Mouse (Mus musculus) spleen, postnatal 36 days (tissue): Measurements from ENCODE around the gene Edem3.

Experiments used
- DNase-seq, 2 experiments: peaks; one replicate each; pipeline ENCODE4 v3.0.0; 2022; ENCODE audit warnings: low spot score in 2 of 2, mixed read lengths in 1 of 2

Gene Edem3

DNA sequence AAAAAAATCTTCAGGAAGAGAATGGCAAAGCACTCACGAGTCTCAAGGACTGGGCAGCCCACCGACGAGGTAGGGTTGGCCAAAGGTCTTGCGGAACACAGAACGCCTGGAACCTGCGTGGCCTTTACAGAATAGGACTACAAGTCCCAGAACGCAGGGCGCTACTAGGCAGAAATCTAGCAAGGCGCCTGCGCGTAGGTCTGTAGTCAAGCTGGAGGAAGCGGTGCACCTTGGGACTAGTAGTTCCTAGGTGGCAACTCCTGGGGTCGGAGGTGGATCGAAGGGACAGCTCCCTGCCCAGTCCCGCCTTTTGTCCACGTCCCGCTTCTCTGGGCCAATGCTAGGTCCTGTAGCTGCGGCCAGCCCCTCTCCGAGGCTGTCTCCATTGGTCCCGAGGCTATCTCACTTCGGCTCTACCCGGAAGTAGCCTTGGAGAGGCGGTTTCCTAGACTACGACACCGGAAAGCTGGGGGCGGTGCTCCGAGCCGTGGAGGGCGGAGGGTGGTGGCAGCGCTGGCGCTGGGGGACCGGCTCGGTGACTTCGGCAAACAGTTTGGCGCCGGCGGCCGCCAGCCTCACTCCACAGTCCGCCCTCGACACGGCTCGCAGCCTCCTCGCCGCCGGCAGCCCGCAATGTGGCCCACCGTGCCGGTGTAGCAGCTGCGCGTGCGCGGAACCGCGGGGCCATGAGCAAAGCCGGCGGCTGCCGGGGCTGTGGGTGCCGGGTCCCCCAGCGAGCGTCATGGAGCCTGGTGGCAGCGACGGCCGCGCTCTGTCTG lies at the start of gene Edem3:
TSS of gene Edem3 (plus strand) at position 491 of the 779 bp plus-strand sequence.
- DNase-seq: peak; percentile 99 to 100

GRCm38 (mm10) chr1:151705723-151706396 lies 49.3 kb upstream of the Edem3 start:
- peak; percentile 66 to 79 for DNase-seq

DNA sequence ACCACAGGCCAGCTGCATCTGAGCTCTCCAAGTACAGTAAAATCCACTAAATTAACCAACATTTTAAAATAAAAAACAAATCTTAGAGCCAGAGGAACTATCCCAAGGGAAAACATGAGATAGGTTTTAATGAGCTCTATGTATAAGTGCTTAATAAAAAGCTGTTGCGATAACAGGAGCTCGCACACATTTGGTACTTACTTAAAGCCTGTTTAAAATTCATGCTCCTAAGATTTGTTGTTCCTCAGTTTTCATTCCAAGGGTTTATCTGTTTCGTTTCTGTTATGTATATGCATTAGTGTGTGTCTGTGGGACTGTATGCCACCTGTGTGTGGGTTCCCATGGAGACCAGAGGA lies 48.8 kb upstream of the Edem3 start:
- no peak for DNase-seq

GRCm38 (mm10) chr1:151708966-151709733 lies 46.0 kb upstream of the Edem3 start:
- no peak for DNase-seq

GRCm38 (mm10) chr1:151709734-151710022 lies 45.5 kb upstream of the Edem3 start:
- no peak for DNase-seq

GRCm38 (mm10) chr1:151710424-151711055 lies 44.6 kb upstream of the Edem3 start:
- DNase-seq: no peak

GRCm38 (mm10) chr1:151711062-151711461 lies 44.1 kb upstream of the Edem3 start:
- no peak for DNase-seq

DNA sequence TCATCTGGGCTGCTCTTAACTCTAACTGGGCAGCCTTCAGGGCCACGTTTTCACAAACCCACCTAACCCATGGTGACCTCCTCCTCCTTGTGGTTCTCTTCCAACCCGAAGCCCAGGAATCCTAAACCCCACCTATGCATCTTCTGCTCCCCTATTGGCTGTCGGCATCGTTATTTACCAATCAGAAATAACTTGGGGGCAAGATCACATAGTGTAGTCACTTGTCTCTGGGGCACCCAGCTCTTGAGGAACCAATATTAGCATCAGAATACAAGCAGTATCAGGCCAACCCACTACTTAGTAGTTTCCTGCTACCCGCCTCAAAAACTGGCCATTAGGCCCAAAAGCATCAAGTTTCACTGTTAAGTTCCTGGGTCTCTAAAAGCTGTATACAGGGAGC lies 42.5 kb upstream of the Edem3 start:
- DNase-seq: no peak

DNA sequence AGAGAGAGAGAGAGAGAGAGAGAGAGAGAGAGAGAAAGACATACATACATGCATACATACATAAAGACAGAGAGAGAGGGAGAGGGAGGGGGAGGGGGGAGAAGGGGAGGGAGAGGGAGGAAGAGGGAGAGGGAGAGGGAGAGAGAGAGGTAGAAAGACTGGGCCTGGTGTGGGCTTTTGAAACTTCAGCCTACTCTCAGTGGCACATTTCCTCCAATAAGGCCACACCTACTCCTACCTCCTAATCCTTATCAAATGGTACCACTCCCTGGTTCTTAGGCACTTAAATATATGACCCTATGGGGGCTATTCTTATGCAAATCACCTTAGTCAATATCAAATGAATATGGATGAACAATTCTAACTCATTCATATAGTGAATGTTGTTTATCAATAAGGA lies 41.5 kb upstream of the Edem3 start:
- no peak for DNase-seq

GRCm38 (mm10) chr1:151716024-151716710 lies 39.0 kb upstream of the Edem3 start:
- peak in 1 of 2 experiments; percentile 28 for DNase-seq

DNA sequence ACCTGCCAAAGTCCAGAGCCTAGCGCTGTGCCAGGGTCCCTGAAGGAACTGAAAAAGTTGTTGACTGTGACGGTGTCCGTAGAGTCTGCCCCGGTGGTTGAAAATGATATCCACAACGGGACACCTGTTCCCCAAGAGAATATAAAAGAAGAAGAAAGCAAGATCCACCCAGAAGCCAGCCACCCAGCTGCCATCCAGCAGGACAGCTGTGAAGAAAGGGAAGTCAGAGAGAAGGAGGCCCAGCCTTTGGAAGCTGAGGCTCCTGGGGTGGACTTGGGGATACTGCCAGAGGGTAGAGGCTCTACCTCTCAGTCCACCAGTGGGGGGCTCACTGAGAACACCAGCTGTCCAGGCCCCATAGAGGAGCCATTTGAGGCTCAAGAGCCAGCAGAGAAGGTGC lies 37.5 kb upstream of the Edem3 start:
- DNase-seq: peak; percentile 55 to 63

DNA sequence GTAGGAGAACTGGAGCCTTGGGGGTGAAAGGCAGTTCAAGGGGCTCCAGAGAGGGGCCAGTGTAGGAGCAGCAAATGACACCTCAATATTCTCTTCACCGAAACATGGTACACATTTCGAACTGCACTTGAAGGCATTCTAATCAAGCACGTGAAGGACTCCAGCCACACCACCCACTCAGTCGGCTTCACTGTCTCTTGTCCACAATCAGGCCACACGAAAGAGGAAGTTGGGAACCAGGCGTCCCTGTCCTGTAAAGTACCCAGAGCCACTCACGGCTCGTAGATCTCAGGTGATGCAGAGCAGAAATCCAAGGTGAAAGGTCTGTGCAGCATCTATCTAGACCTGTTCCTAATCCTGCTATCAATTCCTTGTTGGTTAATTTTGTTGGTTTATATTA lies 36.6 kb upstream of the Edem3 start:
- DNase-seq: peak; percentile 45 to 53

GRCm38 (mm10) chr1:151719911-151720310 lies 35.3 kb upstream of the Edem3 start:
- DNase-seq: no peak

DNA sequence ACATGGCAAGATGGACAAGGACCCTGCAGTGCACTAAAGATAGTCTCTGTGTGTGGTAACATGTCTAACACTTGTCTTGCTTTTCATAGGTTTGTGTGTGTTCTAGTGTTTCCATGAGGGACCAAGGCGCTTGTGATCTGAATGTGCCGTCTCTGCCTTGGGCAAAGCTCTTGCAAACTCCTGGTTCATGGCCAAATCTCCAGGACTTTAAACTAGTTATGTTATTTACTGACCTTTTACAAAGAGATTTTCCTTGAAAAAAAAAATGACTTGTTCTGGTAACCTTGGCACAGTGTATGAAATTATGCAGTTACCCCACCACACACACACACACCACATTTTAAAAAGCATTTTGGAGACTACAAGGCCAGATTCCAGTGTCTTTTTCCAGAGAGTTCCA lies 34.6 kb upstream of the Edem3 start:
- DNase-seq: no peak

- no peak for DNase-seq
These were observed 33.7 kb upstream of the Edem3 start for GRCm38 (mm10) chr1:151721357-151721983.

DNA sequence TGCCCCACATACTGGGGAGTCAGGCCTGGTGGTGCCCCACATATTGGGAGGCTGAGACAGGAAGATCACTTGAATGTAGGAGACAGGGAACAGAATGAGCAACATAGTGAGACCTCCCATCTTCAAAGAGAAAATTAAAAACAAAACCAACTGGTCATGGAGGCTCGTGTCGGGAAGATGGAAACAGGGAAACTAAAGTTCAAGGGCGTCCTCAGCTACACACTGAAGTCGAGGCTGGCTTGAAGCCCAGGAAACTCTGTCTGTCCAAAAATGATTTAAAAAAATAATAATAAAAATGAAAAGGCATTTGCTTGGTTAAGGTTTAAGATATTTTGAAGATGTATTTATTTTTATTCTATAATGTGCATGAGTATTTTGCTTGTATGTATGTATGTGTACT lies 31.4 kb upstream of the Edem3 start:
- DNase-seq: no peak

DNA sequence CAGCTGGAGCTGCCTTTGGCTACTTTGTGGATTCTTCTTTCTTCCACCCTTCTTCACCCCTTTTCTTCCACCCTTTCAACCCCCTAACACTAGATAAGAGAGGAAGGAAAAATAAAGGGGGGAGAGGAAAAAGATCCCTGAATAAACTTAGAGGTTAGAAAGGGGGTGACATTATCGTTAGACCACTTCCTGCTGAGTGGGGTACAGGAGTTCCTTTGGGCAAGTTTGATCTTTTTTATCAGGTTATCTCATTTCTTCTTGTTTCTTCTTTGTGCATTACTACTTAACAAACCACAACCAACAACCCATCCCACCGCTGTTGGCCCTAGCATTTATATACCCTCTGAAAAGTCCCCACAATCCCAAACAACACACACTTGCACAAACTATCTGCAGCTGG lies 29.6 kb upstream of the Edem3 start:
- no peak for DNase-seq

DNA sequence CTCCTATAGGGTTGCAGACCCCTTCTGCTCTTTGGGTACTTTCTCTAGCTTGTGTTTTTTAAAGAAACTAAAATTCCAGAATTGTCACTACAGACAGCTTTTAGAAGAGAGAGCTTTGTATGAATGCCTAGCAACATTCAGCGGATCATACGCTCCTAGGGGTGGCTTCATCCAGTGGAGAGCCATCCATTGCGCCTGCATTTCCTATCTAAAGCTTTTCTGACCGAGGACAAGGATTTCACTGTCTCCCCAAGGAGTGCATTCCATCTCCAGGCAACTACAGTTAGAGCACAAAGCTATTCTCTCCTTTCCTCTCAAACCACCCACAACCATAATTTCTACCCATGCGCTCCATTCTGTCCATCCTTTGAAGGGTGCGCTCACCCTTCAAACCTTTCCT lies 28.8 kb upstream of the Edem3 start:
- DNase-seq: no peak

- DNase-seq: no peak
These were observed 27.0 kb upstream of the Edem3 start for GRCm38 (mm10) chr1:151728141-151728540.

GRCm38 (mm10) chr1:151737146-151737545 lies 18.0 kb upstream of the Edem3 start:
- DNase-seq: no peak

DNA sequence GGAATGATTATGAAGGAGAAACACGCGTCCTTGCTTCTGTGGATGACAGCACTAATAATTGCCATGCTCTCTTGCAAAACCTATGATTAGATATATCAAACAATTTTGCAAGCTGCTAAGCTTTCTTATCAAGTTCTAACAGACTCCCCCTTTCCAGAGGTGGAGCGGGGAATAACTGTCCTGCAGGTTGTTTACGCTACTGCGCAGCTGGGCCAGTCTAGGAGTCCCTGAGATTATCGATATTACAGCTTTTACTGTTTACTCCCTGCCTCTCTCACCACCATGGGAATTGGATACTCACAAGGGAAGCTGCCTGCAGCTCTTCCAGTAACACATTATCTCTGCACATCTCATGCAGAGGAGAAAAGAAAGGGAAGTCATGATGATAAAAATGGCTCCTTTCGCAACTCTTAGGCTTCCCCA lies 14.0 kb upstream of the Edem3 start:
- DNase-seq: no peak
